Mouse (Mus musculus): ENCODE data around the gene 1700029H14Rik. TPM values are rescaled to one million over a fixed set of nuclear protein-coding genes. Genes with fewer than 3 reads are reported as not detected.

Gene 1700029H14Rik
- polyA plus RNA-seq, 1 experiment from 2014 or later: not detected

DNA sequence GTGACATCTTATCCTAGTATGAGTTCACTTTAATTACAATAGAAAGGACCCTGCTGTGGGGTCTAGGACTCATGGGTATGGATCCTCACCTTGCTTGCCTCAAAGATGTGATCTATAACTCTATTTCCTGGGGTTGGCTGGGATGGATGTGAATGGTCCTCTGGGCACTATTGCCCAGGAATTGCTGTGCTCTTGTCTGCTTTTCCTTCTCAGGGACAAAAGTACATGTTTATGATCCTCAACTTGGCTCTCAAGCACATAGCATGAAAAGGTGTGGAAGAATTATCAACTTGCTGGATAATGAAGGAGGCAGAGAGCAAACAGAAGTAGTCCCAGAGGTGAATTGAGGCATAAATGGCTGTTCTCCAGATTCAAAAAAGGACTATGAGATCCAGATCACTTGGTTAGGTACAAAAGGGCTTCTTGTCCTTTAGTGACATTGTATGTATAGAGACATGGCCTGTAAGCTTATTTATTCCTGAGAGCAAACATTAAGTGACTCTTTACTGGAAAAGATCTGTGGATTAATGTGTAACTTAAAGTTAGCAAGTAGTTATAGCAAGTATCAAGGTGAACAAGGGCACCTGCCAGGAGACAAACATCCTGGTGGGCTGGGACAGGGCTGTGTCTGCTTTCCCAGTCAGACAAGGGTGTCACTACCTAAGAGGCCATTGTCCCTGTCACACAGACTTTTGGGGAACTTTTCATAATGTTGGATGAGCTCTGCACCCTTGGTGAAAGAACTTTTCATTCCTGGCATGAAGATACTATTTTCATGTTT, 57.2 kb downstream of the 1700029H14Rik start:
- Histone ChIP-seq H3K27me3 (ENCODE audit: control insufficient read depth, insufficient read depth, low read length) (no peaks in the 10 kb centered on the region), H3K4me3 (ENCODE audit: low read depth, low read length) (no peak overlapping the region), H3K27ac (ENCODE audit: low read depth, low read length) (no peak overlapping the region), H3K9me3 (ENCODE audit: control insufficient read depth, low read length) (no peaks in the 10 kb centered on the region), H3K9ac (ENCODE audit: low read length) (no peak overlapping the region), H3K4me1 (ENCODE audit: control insufficient read depth, insufficient read depth, low read length) (no peaks in the 10 kb centered on the region), H3K36me3 (ENCODE audit: control insufficient read depth, insufficient read depth, low read length) (no peaks in the 10 kb centered on the region), H3K4me2 (ENCODE audit: low read depth) (no peak overlapping the region)
- ATAC-seq (ENCODE audit: insufficient read depth, low FRiP score, low TSS enrichment) (no peak), DNase-seq (ENCODE audit: low spot score) (no peak)

DNA sequence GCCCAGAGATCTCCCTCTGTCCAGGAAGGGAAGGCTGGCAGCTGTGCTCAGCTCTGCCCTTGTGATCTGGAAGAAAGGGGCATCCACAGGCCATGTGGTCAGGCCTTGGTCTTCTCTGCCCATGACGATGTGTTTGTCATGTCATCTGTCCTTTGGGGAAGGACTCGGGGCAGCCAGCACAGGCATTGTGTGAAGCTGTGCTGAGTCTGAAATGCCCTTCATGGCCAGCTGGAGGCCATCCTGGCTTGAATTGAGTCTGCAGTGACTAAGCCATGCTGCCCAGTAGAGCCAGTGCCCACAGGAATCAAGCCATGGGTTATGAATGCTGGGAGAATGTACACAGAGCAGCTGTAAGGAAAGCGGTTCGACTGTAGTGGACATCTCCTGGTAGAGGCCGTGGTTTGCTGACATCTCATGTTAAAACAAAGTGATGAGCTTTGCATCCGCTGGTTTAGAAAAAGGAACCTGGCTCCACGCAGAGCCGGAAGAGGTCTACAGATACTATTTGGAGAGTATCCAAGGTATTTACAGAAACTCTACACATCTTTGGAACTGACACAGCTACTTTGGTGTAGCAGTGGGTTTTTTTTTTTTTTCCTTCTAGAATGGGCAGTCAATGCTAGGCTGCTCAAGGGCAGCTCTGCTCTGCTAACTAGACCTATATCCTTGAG, 58.2 kb downstream of the 1700029H14Rik start:
- no peaks in the 10 kb centered on the region for H3K4me1 ChIP-seq (ENCODE audit: control insufficient read depth, insufficient read depth, low read length)
- H3K36me3 ChIP-seq (ENCODE audit: control insufficient read depth, insufficient read depth, low read length): no peaks in the 10 kb centered on the region
- WGBS: 92% methylated on average over 8 of the region's 8 CpGs
- H3K9ac ChIP-seq (ENCODE audit: low read length): no peak overlapping the region
- no peak overlapping the region for H3K4me2 ChIP-seq (ENCODE audit: low read depth)
- DNase-seq (ENCODE audit: low spot score) (no peak), ATAC-seq (ENCODE audit: insufficient read depth, low FRiP score, low TSS enrichment) (no peak)
- no peaks in the 10 kb centered on the region for H3K27me3 ChIP-seq (ENCODE audit: control insufficient read depth, insufficient read depth, low read length)
- no peaks in the 10 kb centered on the region for H3K9me3 ChIP-seq (ENCODE audit: control insufficient read depth, low read length)
- H3K27ac ChIP-seq (ENCODE audit: low read depth, low read length): no peak overlapping the region
- H3K4me3 ChIP-seq (ENCODE audit: low read depth, low read length): no peak overlapping the region

DNA sequence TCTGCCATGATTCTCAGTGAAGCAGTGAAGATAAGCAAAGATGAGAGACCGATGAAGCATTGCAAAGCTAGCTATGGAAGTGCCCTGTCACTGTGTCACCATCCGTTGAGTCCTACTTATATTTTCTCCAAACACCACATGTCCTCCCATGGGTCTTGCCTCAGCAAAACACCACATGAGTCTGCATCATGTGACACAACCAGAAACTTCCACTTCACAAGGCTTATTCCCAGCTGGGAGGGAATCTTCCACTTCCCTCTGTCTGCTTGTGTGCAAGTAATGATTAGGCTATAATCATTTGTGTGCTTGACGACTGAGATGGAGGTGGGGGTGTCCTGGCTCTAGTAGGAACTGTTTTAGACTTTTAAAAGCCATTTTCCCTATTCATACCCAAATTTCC, 61.0 kb downstream of the 1700029H14Rik start:
- DNase-seq (ENCODE audit: low spot score) (no peak), ATAC-seq (ENCODE audit: insufficient read depth, low FRiP score, low TSS enrichment) (no peak)
- Histone ChIP-seq H3K27me3 (ENCODE audit: control insufficient read depth, insufficient read depth, low read length) (no peaks in the 10 kb centered on the region), H3K9ac (ENCODE audit: low read length) (no peak overlapping the region), H3K4me1 (ENCODE audit: control insufficient read depth, insufficient read depth, low read length) (no peaks in the 10 kb centered on the region), H3K27ac (ENCODE audit: low read depth, low read length) (no peak overlapping the region), H3K4me2 (ENCODE audit: low read depth) (no peak overlapping the region), H3K4me3 (ENCODE audit: low read depth, low read length) (no peak overlapping the region), H3K36me3 (ENCODE audit: control insufficient read depth, insufficient read depth, low read length) (no peaks in the 10 kb centered on the region), H3K9me3 (ENCODE audit: control insufficient read depth, low read length) (no peaks in the 10 kb centered on the region)
- 81% methylated on average over 3 of the region's 3 CpGs for WGBS

Other genes with a start within 250 kb of the 1700029H14Rik start
- gene Tfdp1, start 223.7 kb downstream of the 1700029H14Rik start, polyA plus RNA-seq (2014; fragmentation: Nextera tagmentation; extraction: Ambion mirVana): 191 TPM in 2 replicates
- gene Atp4b, start 165.6 kb downstream of the 1700029H14Rik start, polyA plus RNA-seq (2014; fragmentation: Nextera tagmentation; extraction: Ambion mirVana): not detected in 2 replicates
- gene Grk1, start 157.4 kb downstream of the 1700029H14Rik start, polyA plus RNA-seq (2014; fragmentation: Nextera tagmentation; extraction: Ambion mirVana): 0.04 TPM in 1 of 2 replicates, not detected in the other
- 0.38 and 0.39 TPM in 2 replicates for gene Tmem255b, start 127.3 kb downstream of the 1700029H14Rik start, polyA plus RNA-seq (2014; fragmentation: Nextera tagmentation; extraction: Ambion mirVana)
- 6.5 and 6.7 TPM in 2 replicates for gene Gas6, start 68.0 kb downstream of the 1700029H14Rik start, polyA plus RNA-seq (2014; fragmentation: Nextera tagmentation; extraction: Ambion mirVana)
- 30.5 and 31.3 TPM in 2 replicates for gene Rasa3, start 115.1 kb upstream of the 1700029H14Rik start, polyA plus RNA-seq (2014; fragmentation: Nextera tagmentation; extraction: Ambion mirVana)
- gene Cfap97d2, start 143.4 kb upstream of the 1700029H14Rik start, polyA plus RNA-seq (2014; fragmentation: Nextera tagmentation; extraction: Ambion mirVana): 0.38 and 0.52 TPM in 2 replicates
- 255 and 261 TPM in 2 replicates for gene Cdc16, start 195.2 kb upstream of the 1700029H14Rik start, polyA plus RNA-seq (2014; fragmentation: Nextera tagmentation; extraction: Ambion mirVana)
- 38.5 and 38.8 TPM in 2 replicates for gene Upf3a, start 223.2 kb upstream of the 1700029H14Rik start, polyA plus RNA-seq (2014; fragmentation: Nextera tagmentation; extraction: Ambion mirVana)